Mouse (Mus musculus): ENCODE results near the gene Gas1. TPM values are rescaled to one million over a fixed set of nuclear protein-coding genes. Genes with fewer than 3 reads are reported as not detected.

The Gas1 gene
- polyA plus RNA-seq, 1 experiment from 2014 or later, result 30.6 TPM

DNA sequence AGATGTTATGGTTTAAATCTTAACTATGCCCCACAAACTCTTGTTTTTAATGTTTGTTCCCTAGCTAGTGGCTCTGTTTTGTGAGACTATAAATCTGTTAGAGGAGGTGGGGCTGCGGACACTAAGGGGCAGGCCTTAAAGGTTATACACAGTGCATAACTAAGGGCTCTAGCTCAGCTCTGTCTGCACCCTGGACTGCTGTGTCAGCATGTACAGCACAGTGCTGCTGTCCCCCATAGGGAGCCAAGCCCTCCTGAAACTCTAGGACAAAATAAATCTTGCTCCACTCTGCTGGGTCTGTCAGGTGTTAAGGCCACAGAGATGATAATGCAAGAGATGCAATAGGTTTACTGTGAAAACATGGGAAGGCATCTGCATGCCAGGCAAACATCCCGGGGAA lies 10.1 kb upstream of the Gas1 start:
- Histone ChIP-seq H3K4me1 (replicated peaks) (no peaks in the 10 kb centered on the region), H3K27me3 (no peaks in the 10 kb centered on the region), H3K27ac (no peak overlapping the region), H3K4me3 (replicated peaks) (no peak overlapping the region), H3K9ac (replicated peaks) (no peak overlapping the region), H3K36me3 (no peaks in the 10 kb centered on the region), H3K4me2 (replicated peaks) (no peak overlapping the region), H3K9me3 (no peaks in the 10 kb centered on the region)
- ATAC-seq, result no peak
- 95% methylated on average over 2 of the region's 2 CpGs for WGBS

DNA sequence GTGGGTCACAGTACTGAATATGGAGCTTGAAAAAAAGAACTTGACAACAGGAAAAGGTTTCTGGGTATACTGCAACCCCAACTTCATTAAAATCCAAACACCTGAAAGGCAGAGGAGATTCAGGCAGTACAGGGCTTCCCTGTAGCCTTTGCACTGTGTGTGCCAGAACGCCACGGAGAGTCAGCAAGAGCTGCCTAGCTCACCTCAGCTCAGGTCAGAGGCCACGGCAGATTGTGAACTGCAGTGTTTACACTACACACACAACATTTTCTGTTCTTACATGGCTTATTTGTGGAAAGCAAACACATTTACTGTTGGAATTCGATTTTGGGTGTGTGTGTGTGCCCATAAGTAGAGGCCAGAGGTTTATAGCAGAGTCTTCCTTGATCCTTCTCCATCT lies 5.2 kb upstream of the Gas1 start:
- Histone ChIP-seq H3K9ac (replicated peaks) (no peak overlapping the region), H3K4me1 (replicated peaks) (peaks cover 9% of the 10 kb centered on the region; the same call in 1 of the 2 replicates), H3K4me3 (replicated peaks) (no peak overlapping the region), H3K36me3 (no peaks in the 10 kb centered on the region), H3K27me3 (no peaks in the 10 kb centered on the region; the same call in 1 of the 2 replicates), H3K9me3 (no peaks in the 10 kb centered on the region), H3K27ac (no peak overlapping the region), H3K4me2 (replicated peaks) (no peak overlapping the region)
- ATAC-seq, result no peak
- WGBS, result 71% methylated on average over 4 of the region's 4 CpGs

DNA sequence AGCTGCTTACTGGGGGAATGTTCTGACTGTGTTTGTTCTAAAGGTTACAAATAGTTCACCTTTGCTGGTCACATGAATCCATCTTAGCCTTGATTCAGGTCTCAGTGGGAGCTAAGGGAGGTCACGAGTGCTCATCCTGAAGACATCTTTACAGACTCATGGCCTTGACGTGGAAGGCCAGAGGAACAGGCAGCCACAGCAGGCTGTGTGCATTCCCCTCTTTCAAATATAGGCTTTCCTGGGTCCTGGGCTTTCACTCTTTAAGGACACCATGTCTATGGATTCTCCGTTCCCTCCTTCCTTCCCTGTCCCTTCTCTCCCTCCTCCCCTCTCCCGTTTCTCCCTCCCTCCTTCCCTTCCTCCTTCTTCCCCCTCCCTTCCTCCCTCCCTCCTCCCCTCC lies 2.5 kb upstream of the Gas1 start:
- Histone ChIP-seq H3K27me3 (no peaks in the 10 kb centered on the region; the same call in 1 of the 2 replicates), H3K9ac (replicated peaks) (no peak overlapping the region), H3K4me3 (replicated peaks) (no peak overlapping the region), H3K9me3 (no peaks in the 10 kb centered on the region), H3K4me1 (replicated peaks) (peaks cover 19% of the 10 kb centered on the region), H3K4me2 (replicated peaks) (no peak overlapping the region), H3K27ac (no peak overlapping the region), H3K36me3 (no peaks in the 10 kb centered on the region)
- 83% methylated on average over 4 of the region's 4 CpGs for WGBS
- ATAC-seq, result no peak

DNA sequence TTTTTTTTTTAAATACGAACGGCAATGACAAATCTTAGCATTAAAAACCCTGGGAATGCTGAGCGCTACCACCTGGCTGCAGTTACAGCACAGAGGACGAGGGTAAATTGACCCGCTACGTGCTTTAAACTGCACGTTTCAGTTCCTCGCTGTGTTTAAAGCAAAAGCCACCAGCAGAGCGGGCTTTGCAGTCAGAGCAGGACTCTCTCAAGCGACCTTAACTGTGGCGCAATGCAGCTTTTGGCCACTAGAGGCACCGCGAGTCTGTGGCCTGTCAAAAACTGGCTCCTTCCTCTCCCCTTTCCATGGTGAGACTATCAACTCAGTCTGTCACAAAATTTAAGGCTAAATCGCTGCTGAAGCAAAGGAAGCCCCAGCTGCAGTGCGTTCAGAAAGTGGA lies 1.3 kb upstream of the Gas1 start:
- no peaks in the 10 kb centered on the region for H3K36me3 ChIP-seq
- H3K27ac ChIP-seq, result peak overlapping the region; percentile 79
- no peak for ATAC-seq
- no peak overlapping the region for H3K9ac ChIP-seq (replicated peaks)
- no peaks in the 10 kb centered on the region; the same call in 1 of the 2 replicates for H3K27me3 ChIP-seq
- H3K4me1 ChIP-seq (replicated peaks), result peaks cover 27% of the 10 kb centered on the region
- WGBS, result under 1% methylated on average over 15 of the region's 15 CpGs
- H3K4me2 ChIP-seq (replicated peaks), result peak overlapping the region; percentile 92
- H3K9me3 ChIP-seq, result no peaks in the 10 kb centered on the region
- peak overlapping the region; percentile 90 for H3K4me3 ChIP-seq (replicated peaks)

DNA sequence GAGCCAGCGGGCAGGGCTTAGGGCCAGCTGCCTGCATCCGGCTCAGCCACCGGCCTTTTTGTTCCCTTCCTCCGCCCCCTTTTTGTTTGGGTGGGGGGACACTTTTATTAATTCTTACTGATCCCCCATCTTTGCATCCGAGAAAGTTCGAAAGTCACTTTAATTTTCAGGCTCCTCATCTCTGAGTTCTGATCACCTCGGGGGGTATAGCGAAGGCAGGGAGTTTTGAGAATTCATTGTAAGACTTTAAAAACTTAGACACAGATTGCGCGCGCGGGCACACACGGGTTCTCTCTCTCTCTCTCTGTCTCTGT lies 589 bp upstream of the Gas1 start:
- Histone ChIP-seq H3K27me3 (peaks cover 3% of the 10 kb centered on the region), H3K36me3 (no peaks in the 10 kb centered on the region), H3K4me2 (replicated peaks) (peak overlapping the region; percentile 92), H3K27ac (peak overlapping the region; percentile 79), H3K9ac (replicated peaks) (no peak overlapping the region), H3K4me3 (replicated peaks) (peak overlapping the region; percentile 90), H3K4me1 (replicated peaks) (peaks cover 33% of the 10 kb centered on the region), H3K9me3 (no peaks in the 10 kb centered on the region)
- ATAC-seq, result no peak
- WGBS, result 0% methylated on average over 13 of the region's 13 CpGs

DNA sequence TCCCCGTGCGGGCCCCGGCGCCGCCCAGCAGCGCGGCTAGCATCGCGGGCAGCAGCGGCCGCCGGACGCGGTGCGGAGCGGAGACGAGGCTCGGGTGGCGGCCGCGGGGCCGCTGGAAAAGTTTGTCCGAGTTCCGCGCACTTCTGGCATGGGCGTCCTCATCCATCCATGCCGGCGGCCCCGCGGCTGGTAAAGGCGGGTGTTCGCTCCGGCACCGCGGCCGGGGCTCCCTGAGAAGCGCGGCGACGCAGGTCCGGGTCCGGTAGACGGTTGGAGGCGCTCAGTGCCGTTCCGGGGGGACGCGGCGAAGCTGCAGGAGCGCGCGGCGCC lies 424 bp downstream of the Gas1 start:
- peak overlapping the region; percentile 92 for H3K4me2 ChIP-seq (replicated peaks)
- H3K9ac ChIP-seq (replicated peaks), result peak overlapping the region; percentile 93
- peaks cover 43% of the 10 kb centered on the region for H3K4me1 ChIP-seq (replicated peaks)
- no peaks in the 10 kb centered on the region for H3K36me3 ChIP-seq
- no peaks in the 10 kb centered on the region for H3K9me3 ChIP-seq
- peak overlapping the region; percentile 97 for H3K27ac ChIP-seq
- WGBS, result under 1% methylated on average over 44 of the region's 53 CpGs
- ATAC-seq, result no peak
- H3K4me3 ChIP-seq (replicated peaks), result peak overlapping the region; percentile 90
- H3K27me3 ChIP-seq, result peaks cover 10% of the 10 kb centered on the region

DNA sequence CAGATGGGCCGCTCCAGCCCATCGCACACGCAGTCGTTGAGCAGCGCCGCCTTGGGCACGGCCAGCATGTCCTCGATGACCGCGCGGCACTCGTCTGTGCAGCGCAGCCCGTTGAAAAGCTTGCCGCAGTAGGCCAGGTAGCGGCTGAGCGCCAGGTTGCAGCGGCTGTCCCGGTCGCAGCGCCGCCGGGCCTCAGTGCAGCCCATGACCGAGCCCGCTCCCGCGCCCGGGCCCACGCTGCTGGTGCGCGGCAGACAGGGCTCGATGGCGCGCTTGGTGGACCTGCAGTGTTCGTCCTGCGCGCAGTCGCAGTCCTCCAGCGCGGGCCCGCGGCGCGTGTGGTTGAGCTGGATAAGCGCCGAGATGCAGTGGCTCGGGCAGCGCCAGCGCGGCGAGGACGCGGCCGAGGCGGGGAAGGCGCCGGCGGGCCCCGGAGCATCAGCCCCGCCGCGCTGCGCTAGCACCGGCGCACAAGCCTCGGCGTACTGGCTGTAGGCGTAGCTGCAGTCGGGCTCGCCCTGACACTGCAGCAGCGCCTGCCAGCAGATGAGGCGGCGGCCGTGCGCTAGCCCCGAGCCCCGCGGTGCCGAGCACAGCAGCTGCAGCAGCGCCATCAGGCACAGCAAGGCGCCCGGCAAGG lies 909 bp downstream of the Gas1 start:
- Histone ChIP-seq H3K4me2 (replicated peaks) (peak overlapping the region; percentile 92), H3K9me3 (no peaks in the 10 kb centered on the region), H3K27ac (peak overlapping the region; percentile 97), H3K9ac (replicated peaks) (peak overlapping the region; percentile 93), H3K4me1 (replicated peaks) (peaks cover 48% of the 10 kb centered on the region), H3K27me3 (peaks cover 15% of the 10 kb centered on the region), H3K4me3 (replicated peaks) (peak overlapping the region; percentile 90), H3K36me3 (no peaks in the 10 kb centered on the region)
- peak; percentile 62 for ATAC-seq
- WGBS, result under 1% methylated on average over 80 of the region's 82 CpGs

DNA sequence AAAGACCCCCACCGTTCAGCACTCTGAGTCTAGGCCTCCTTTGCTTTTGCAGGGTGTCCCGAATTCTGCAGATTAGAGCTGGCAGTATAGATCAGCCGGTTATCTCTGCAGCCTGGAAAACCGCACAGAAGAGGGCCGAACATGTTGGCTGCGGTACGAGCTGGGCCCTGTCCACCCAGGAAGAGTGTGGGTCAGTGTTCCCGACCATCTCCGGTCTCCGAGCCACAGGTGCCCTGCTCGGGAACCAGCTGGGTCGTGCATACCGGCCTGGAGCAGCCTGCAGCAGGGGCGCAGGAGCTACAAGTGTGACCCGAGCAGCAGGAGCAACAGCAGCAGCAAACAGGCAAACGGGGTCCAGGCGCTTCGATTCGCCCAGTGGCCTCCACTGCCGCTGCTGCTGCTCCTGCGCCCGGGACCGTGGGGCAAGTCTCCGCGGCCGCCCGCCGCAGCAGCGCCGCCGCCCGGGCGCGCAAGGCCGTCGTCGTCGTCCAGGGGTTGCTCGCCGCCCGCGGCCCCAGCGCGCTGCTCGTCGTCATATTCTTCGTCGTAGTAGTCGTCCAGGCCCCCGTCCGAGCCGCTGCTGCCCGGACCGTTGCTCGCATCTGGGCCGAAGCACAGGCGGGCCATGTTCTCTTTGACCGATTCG lies 1.6 kb downstream of the Gas1 start:
- peaks cover 17% of the 10 kb centered on the region for H3K27me3 ChIP-seq
- H3K4me1 ChIP-seq (replicated peaks), result peaks cover 55% of the 10 kb centered on the region
- peak overlapping the region; percentile 90 for H3K4me3 ChIP-seq (replicated peaks)
- H3K27ac ChIP-seq, result peak overlapping the region; percentile 97
- H3K9me3 ChIP-seq, result no peaks in the 10 kb centered on the region
- H3K36me3 ChIP-seq, result no peaks in the 10 kb centered on the region
- H3K4me2 ChIP-seq (replicated peaks), result peak overlapping the region; percentile 92
- peak overlapping the region; percentile 93 for H3K9ac ChIP-seq (replicated peaks)
- under 1% methylated on average over 58 of the region's 59 CpGs for WGBS
- ATAC-seq, result no peak; the same call in 1 of the 2 replicates

DNA sequence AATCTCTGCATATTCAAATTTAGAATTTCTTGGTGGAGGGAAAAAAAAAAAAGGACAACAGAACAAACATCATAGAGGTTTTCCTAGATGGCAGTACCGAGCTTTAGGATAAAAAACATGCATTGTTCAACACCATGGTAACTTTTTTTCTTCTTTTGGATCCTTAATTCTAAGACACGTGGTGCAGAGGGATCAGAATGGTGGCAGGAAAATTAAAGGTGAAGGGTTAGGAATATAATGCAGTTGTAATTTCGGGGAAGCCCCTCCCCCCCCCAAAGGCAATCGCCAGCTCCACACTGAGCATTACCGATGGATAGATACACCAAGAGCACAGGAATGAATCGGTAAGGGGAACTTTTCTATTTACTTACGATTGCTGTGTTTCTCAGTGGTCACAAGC lies 2.2 kb downstream of the Gas1 start:
- Histone ChIP-seq H3K27ac (peak overlapping the region; percentile 97; the same call in 1 of the 2 replicates), H3K27me3 (peaks cover 21% of the 10 kb centered on the region), H3K4me3 (replicated peaks) (peak overlapping the region; percentile 90), H3K4me2 (replicated peaks) (peak overlapping the region; percentile 92), H3K36me3 (no peaks in the 10 kb centered on the region), H3K4me1 (replicated peaks) (peaks cover 55% of the 10 kb centered on the region), H3K9me3 (no peaks in the 10 kb centered on the region), H3K9ac (replicated peaks) (peak overlapping the region; percentile 93)
- ATAC-seq, result no peak
- WGBS, result 1% methylated on average over 7 of the region's 7 CpGs

DNA sequence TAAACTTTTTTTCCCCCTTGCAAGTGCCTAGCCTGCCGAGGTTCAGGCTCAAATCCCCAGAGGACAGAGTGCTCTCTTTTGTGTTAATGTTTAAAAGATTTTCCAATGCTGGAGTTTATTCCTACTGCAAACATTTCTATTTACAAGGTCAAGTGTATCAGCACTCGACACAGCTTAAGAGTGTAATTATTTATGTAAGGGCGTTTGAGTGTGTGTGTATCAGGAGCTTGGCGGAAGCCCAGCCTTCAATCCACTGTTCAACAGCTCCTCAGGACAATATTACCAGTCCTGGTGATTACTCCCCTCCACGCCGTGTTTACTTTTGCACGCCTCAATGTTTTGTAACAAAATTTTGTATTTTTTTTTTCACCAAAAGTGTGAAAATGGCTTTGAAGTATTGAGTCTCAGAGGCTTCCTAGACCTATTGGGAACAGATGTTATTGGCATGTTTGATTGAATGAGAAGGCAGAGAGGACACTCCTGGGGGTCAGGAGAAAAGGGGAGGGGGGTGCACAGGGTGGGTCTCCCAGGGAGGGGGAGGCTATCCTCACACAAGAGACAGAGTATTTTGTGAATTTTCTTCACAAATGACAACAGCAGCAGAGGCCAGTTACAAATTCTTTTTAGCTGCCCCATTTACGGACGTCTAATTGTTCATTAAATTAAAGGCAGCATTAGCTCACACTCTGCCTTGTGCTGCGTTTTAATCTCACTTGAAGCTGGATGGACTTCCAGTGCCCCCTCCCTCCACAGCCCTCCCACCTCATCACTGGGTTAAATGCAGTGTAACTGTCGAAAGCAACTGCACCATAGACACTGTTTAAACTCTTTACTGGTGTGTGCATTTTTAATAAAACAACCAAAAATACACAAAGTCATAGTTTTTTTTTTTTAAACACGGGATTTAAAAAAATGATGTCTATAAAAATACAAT lies 3.3 kb downstream of the Gas1 start:
- Histone ChIP-seq H3K4me1 (replicated peaks) (peaks cover 55% of the 10 kb centered on the region), H3K36me3 (no peaks in the 10 kb centered on the region), H3K4me3 (replicated peaks) (peak overlapping the region; percentile 90), H3K27me3 (peaks cover 32% of the 10 kb centered on the region), H3K27ac (peak overlapping the region; percentile 44; the same call in 1 of the 2 replicates), H3K9me3 (no peaks in the 10 kb centered on the region), H3K4me2 (replicated peaks) (peak overlapping the region; percentile 92), H3K9ac (replicated peaks) (peak overlapping the region; percentile 56)
- ATAC-seq, result no peak
- WGBS, result 3% methylated on average over 12 of the region's 12 CpGs

DNA sequence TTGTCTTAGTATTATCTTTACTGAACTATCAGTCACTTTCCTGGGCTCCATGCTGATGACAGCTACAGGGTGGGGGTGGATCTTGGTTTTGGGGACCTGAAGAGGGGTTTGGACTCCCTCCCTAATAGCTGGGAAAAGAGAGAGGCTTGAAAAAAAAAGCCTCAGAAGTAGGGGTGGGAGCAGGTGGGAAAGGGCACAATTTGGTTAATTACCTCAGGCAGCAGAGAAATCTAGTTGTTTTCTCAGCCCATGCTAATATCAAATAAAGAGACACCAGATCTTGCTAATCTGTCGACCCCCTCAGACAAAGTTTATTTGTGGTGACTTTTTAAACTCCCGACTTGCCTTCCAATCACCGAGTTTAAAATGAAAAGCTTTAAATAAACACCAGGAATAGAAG lies 4.0 kb downstream of the Gas1 start:
- H3K4me1 ChIP-seq (replicated peaks), result peaks cover 50% of the 10 kb centered on the region
- WGBS, result under 1% methylated on average over 3 of the region's 3 CpGs
- ATAC-seq, result no peak
- peak overlapping the region; percentile 44; the same call in 1 of the 2 replicates for H3K27ac ChIP-seq
- H3K4me3 ChIP-seq (replicated peaks), result peak overlapping the region; percentile 90
- peak overlapping the region; percentile 92 for H3K4me2 ChIP-seq (replicated peaks)
- peaks cover 37% of the 10 kb centered on the region for H3K27me3 ChIP-seq
- H3K36me3 ChIP-seq, result no peaks in the 10 kb centered on the region
- no peak overlapping the region; the same call in 1 of the 2 replicates for H3K9ac ChIP-seq (replicated peaks)
- H3K9me3 ChIP-seq, result no peaks in the 10 kb centered on the region
